Mouse (Mus musculus) mouse embryonic stem cell (cell line): Measurements from ENCODE around the gene Lef1.

Experiments
- in situ Hi-C, 2 experiments: fragments of 300-500 bp; cut with MboI; formaldehyde crosslinking; loops; 1 replicate in 1 of 2; 3 replicates in 1 of 2; pipeline ENCODE4 v1.14.3; 2019 to 2020; ENCODE audit warnings: low sequenced_read_pairs in 2 of 2, low pct_unique_long_range_greater_than_20kb in 1 of 2, mixed read lengths in 1 of 2; ENCODE audit not compliant: unreplicated experiment in 1 of 2

Gene Lef1

GRCm38 (mm10) chr3:131255399-131255981 is 145.2 kb downstream of the Lef1 start:
- in situ Hi-C loops = no loop called here

GRCm38 (mm10) chr3:131258921-131259320 is 148.7 kb downstream of the Lef1 start:
- in situ Hi-C loops = no loop called here

GRCm38 (mm10) chr3:131259392-131259965 is 149.2 kb downstream of the Lef1 start:
- in situ Hi-C loops = no loop called here

- in situ Hi-C loops = no loop called here
These were observed 150.1 kb downstream of the Lef1 start for GRCm38 (mm10) chr3:131260418-131260817.

GRCm38 (mm10) chr3:131263766-131264486 is 153.7 kb downstream of the Lef1 start:
- in situ Hi-C loops = no loop called here

- in situ Hi-C loops = no loop called here
These were observed 155.2 kb downstream of the Lef1 start for GRCm38 (mm10) chr3:131265516-131265915.

GRCm38 (mm10) chr3:131266366-131267050 is 156.2 kb downstream of the Lef1 start:
- in situ Hi-C loops = no loop called here

- in situ Hi-C loops = no loop called here
These were observed 160.1 kb downstream of the Lef1 start for GRCm38 (mm10) chr3:131270381-131270780.

GRCm38 (mm10) chr3:131271157-131271556 is 160.9 kb downstream of the Lef1 start:
- in situ Hi-C loops = no loop called here

- in situ Hi-C loops = no loop called here
These were observed 161.5 kb downstream of the Lef1 start, which contains the start of gene Hadh for GRCm38 (mm10) chr3:131271559-131272373. Hadh (minus strand) TSS chr3:131272101.

- in situ Hi-C loops = no loop called here
These were observed 162.3 kb downstream of the Lef1 start for GRCm38 (mm10) chr3:131272374-131273100.
